Mouse (Mus musculus) common myeloid progenitor, adult 5-6 weeks (primary cell): ENCODE measurements around the gene Pwwp2b. TPM values are rescaled to one million over a fixed set of nuclear protein-coding genes. Genes with fewer than 3 reads are reported as not detected.

Experiments used
- ATAC-seq: replicated peaks from 2 replicates; pipeline ENCODE4 v1.8.0; 2016; ENCODE audit warnings: low read depth, mild to moderate bottlenecking, moderate TSS enrichment, inconsistent platforms; ENCODE audit not compliant: poor library complexity, severe bottlenecking
- total RNA-seq: library from RNA; stranded (forward); fragments of 200-1000, 187-1606 nt; gene quantifications from 2 replicates; pipeline ENCODE4 v1.2.3, GENCODE M21; 2017

Pwwp2b gene
- total RNA-seq, 1 experiment from 2014 or later, result 3.8 TPM

- no peak for ATAC-seq
Observed at GRCm38 (mm10) chr7:139293350-139293749, 45.1 kb downstream of the Pwwp2b start.

GRCm38 (mm10) chr7:139294076-139294475 lies 45.8 kb downstream of the Pwwp2b start:
- ATAC-seq, result no peak

GRCm38 (mm10) chr7:139295653-139296052 lies 47.4 kb downstream of the Pwwp2b start:
- peak; percentile 69 for ATAC-seq

- ATAC-seq, result no peak; the same call in 1 of the 2 replicates
Observed at GRCm38 (mm10) chr7:139296552-139297100, 48.3 kb downstream of the Pwwp2b start.

GRCm38 (mm10) chr7:139298446-139298845 lies 50.2 kb downstream of the Pwwp2b start:
- ATAC-seq, result peak; percentile 27

GRCm38 (mm10) chr7:139299424-139299823 lies 51.1 kb downstream of the Pwwp2b start:
- ATAC-seq, result peak; percentile 48

- no peak for ATAC-seq
Observed at GRCm38 (mm10) chr7:139300423-139300822, 52.1 kb downstream of the Pwwp2b start.

GRCm38 (mm10) chr7:139301505-139301904 lies 53.2 kb downstream of the Pwwp2b start:
- no peak for ATAC-seq

GRCm38 (mm10) chr7:139302314-139302713 lies 54.0 kb downstream of the Pwwp2b start:
- ATAC-seq, result no peak

- peak; percentile 81 for ATAC-seq
Observed at GRCm38 (mm10) chr7:139303280-139304011, 55.2 kb downstream of the Pwwp2b start.

- no peak for ATAC-seq
Observed at GRCm38 (mm10) chr7:139304322-139304721, 56.0 kb downstream of the Pwwp2b start.

GRCm38 (mm10) chr7:139307056-139307455 lies 58.8 kb downstream of the Pwwp2b start:
- ATAC-seq, result no peak

GRCm38 (mm10) chr7:139308140-139308895 lies 60.0 kb downstream of the Pwwp2b start:
- ATAC-seq, result no peak

GRCm38 (mm10) chr7:139309106-139309505 lies 60.8 kb downstream of the Pwwp2b start:
- no peak for ATAC-seq

GRCm38 (mm10) chr7:139310487-139310951 lies 62.2 kb downstream of the Pwwp2b start:
- ATAC-seq, result no peak

GRCm38 (mm10) chr7:139312686-139313085 lies 64.4 kb downstream of the Pwwp2b start:
- no peak for ATAC-seq

- no peak for ATAC-seq
Observed at GRCm38 (mm10) chr7:139313413-139313812, 65.1 kb downstream of the Pwwp2b start.

GRCm38 (mm10) chr7:139314716-139315115 lies 66.4 kb downstream of the Pwwp2b start:
- 0 out of 2 replicates have a peak, but pooled peaks have one; percentile 29 for ATAC-seq

- no peak for ATAC-seq
Observed at GRCm38 (mm10) chr7:139319006-139319411, 70.7 kb downstream of the Pwwp2b start.
